Mouse (Mus musculus) megakaryocyte, embryonic 14.5 days (primary cell): ENCODE measurements at regions not wholly inside any gene's neighbourhood (a gene's known extent, or its start where the extent isn't known, plus 50 kb on each side); places are given as distances from the start of the nearest gene placed in this dataset.

Experiments used
- H3K27me3 ChIP-seq: replicated peaks from 2 replicates; pipeline ENCODE3; 2012; ENCODE audit warnings: inconsistent platforms
- H3K36me3 ChIP-seq: replicated peaks from 2 replicates; pipeline ENCODE3; 2012; ENCODE audit warnings: low read length, inconsistent platforms, mixed read lengths
- H3K4me1 ChIP-seq: 2 replicates; pipeline ENCODE4 v1.6.1; 2012; ENCODE audit warnings: inconsistent platforms
- H3K4me3 ChIP-seq: replicated peaks from 2 replicates; pipeline ENCODE3; 2012; ENCODE audit warnings: moderate library complexity, mild to moderate bottlenecking, inconsistent platforms
- H3K9me3 ChIP-seq: 2 replicates; pipeline ENCODE4 v1.6.1; 2012; ENCODE audit warnings: inconsistent platforms
- FLI1 ChIP-seq: IDR thresholded peaks from 2 replicates; pipeline ENCODE4 v1.6.1; 2012; ENCODE audit warnings: low read length, inconsistent platforms, mixed read lengths
- GATA1 ChIP-seq: IDR thresholded peaks from 3 replicates; pipeline ENCODE4 v1.6.1; 2012; ENCODE audit warnings: mixed read lengths, low read length, inconsistent platforms, borderline replicate concordance

DNA sequence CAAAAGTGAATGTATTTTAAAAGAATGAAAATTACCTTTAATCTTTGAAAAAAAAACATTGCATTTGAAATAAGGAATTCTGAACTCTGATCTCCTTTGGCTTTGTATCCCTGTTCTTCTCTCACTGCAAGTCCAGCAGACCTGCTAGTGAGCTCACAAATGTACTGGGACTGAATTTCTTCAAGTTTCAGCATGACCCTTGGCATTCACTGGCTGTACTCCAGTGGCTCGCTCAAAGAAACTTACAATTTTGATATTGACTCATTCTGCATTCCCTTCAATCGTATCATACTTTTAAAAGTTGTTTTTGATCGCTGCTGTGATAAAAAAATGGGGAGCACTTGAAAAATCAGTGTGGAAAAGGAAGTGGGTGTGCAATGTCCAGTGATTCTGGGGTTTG, 456.6 kb downstream of the Cd109 start:
- Histone ChIP-seq H3K36me3 (no peaks in the 10 kb centered on the region), H3K4me1 (no peaks in the 10 kb centered on the region), H3K27me3 (no peaks in the 10 kb centered on the region), H3K4me3 (no peak overlapping the region), H3K9me3 (peaks cover 3% of the 10 kb centered on the region; the same call in 1 of the 2 replicates)
- TF ChIP-seq GATA1 (no peak), FLI1 (no peak)

- Histone ChIP-seq H3K4me1 (no peaks in the 10 kb centered on the region), H3K4me3 (no peak overlapping the region), H3K27me3 (no peaks in the 10 kb centered on the region), H3K36me3 (no peaks in the 10 kb centered on the region), H3K9me3 (no peaks in the 10 kb centered on the region)
- TF ChIP-seq FLI1 (no peak), GATA1 (no peak)
These were observed 494.3 kb downstream of the Cd109 start for GRCm38 (mm10) chr9:79109611-79110010.

DNA sequence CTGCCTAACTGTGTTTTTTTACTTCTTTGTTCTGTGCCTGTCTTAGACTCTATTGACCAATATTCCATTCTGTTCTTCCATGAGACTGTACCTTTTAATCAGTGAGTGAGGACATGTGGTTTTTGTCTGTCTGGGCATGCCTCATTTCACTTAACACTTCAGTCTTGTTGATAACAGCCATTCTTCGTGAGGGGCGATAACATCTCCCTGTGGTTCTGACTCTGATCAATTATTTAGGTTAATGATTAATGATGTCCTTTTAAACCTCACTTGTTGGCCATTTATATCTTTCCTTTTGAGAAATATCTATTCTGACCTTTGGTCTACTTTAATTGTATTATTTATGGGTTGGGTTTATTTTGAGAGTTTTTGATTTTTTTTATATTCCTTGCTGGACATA, 496.0 kb downstream of the Cd109 start:
- TF ChIP-seq FLI1 (no peak), GATA1 (no peak)
- no peaks in the 10 kb centered on the region for H3K36me3 ChIP-seq
- H3K9me3 ChIP-seq: no peaks in the 10 kb centered on the region

GRCm38 (mm10) chr9:79140970-79141369, 525.6 kb downstream of the Cd109 start:
- H3K9me3 ChIP-seq: 0 out of 2 replicates have a peak, but pooled peaks cover 5% of the 10 kb centered on the region
- no peaks in the 10 kb centered on the region for H3K36me3 ChIP-seq
- no peaks in the 10 kb centered on the region for H3K27me3 ChIP-seq
- H3K4me3 ChIP-seq: no peak overlapping the region
- TF ChIP-seq GATA1 (no peak), FLI1 (no peak)
- no peaks in the 10 kb centered on the region for H3K4me1 ChIP-seq

More for the DNA sequence above, 496.0 kb downstream of the Cd109 start:
- Histone ChIP-seq H3K4me3 (no peak overlapping the region), H3K4me1 (no peaks in the 10 kb centered on the region), H3K27me3 (no peaks in the 10 kb centered on the region)

DNA sequence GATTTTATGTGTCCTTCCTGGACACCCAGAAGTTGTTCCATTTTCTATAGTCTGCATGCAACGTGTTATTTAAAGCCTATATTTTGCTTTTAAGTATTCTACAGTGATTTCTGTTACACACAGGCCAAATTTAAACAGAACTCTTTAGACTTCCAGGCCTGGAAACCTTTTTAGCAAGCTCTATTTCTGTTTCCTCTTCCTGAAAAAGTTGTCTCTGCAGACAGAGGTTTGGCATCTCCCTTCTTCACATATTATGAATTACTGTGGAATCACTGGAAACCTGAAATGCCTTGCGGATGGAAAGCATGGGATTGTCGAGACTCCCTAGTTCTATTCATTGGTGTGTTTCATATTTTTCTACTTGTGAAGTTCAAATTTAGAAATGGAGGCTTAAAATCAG, 530.7 kb downstream of the Cd109 start:
- no peaks in the 10 kb centered on the region for H3K36me3 ChIP-seq
- H3K27me3 ChIP-seq: no peaks in the 10 kb centered on the region
- H3K4me1 ChIP-seq: no peaks in the 10 kb centered on the region
- no peaks in the 10 kb centered on the region for H3K9me3 ChIP-seq
- no peak overlapping the region for H3K4me3 ChIP-seq
- no peak for TF ChIP-seq GATA1
- TF ChIP-seq FLI1: no peak

- no peaks in the 10 kb centered on the region for H3K4me1 ChIP-seq
- no peaks in the 10 kb centered on the region for H3K36me3 ChIP-seq
- H3K27me3 ChIP-seq: no peaks in the 10 kb centered on the region
- 0 out of 2 replicates have a peak, but pooled peaks cover 3% of the 10 kb centered on the region for H3K9me3 ChIP-seq
- no peak overlapping the region for H3K4me3 ChIP-seq
- TF ChIP-seq FLI1 (no peak), GATA1 (no peak)
These were observed 550.2 kb downstream of the Cd109 start for GRCm38 (mm10) chr9:79165596-79165995.

- Histone ChIP-seq H3K4me1 (no peaks in the 10 kb centered on the region), H3K9me3 (0 out of 2 replicates have a peak, but pooled peaks cover 3% of the 10 kb centered on the region), H3K36me3 (no peaks in the 10 kb centered on the region), H3K4me3 (no peak overlapping the region), H3K27me3 (no peaks in the 10 kb centered on the region)
- TF ChIP-seq GATA1: no peak
- TF ChIP-seq FLI1: no peak
These were observed 545.6 kb downstream of the Col12a1 start for GRCm38 (mm10) chr9:79173036-79173435.

GRCm38 (mm10) chr9:79179954-79180353, 538.7 kb downstream of the Col12a1 start:
- Histone ChIP-seq H3K9me3 (0 out of 2 replicates have a peak, but pooled peaks cover 4% of the 10 kb centered on the region), H3K4me3 (no peak overlapping the region), H3K27me3 (no peaks in the 10 kb centered on the region), H3K36me3 (no peaks in the 10 kb centered on the region), H3K4me1 (no peaks in the 10 kb centered on the region)
- TF ChIP-seq GATA1 (no peak), FLI1 (no peak)

- no peaks in the 10 kb centered on the region for H3K36me3 ChIP-seq
- no peaks in the 10 kb centered on the region for H3K9me3 ChIP-seq
- no peak overlapping the region for H3K4me3 ChIP-seq
- H3K4me1 ChIP-seq: no peaks in the 10 kb centered on the region
- no peaks in the 10 kb centered on the region for H3K27me3 ChIP-seq
- no peak for TF ChIP-seq GATA1
- TF ChIP-seq FLI1: no peak
These were observed 523.2 kb downstream of the Col12a1 start for GRCm38 (mm10) chr9:79195420-79195819.

DNA sequence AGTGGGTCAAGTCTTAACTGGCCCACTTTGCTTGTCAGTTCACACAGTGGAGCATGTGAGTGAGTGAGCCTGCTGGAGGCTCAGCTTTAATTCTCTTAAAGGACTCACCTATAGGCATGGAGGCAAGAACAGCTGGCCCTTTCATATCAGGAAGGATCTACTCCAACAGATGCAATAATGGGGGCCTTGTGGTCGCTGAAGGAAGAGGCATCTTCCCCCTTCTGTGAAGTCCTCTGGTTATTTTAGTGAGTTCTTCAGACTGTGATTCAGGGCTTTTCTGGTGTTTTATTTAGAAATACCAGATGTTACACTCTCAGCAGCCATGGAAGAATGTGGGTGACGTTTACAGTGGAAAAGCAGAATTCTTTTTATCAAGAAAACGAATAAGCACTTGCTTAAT, 516.9 kb downstream of the Col12a1 start:
- no peaks in the 10 kb centered on the region for H3K36me3 ChIP-seq
- TF ChIP-seq FLI1 (no peak), GATA1 (no peak)
- H3K4me3 ChIP-seq: no peak overlapping the region
- H3K9me3 ChIP-seq: no peaks in the 10 kb centered on the region
- H3K4me1 ChIP-seq: no peaks in the 10 kb centered on the region
- no peaks in the 10 kb centered on the region for H3K27me3 ChIP-seq

GRCm38 (mm10) chr9:79213364-79213763, 505.3 kb downstream of the Col12a1 start:
- TF ChIP-seq FLI1: no peak
- TF ChIP-seq GATA1: no peak
- Histone ChIP-seq H3K4me1 (no peaks in the 10 kb centered on the region), H3K27me3 (no peaks in the 10 kb centered on the region), H3K4me3 (no peak overlapping the region), H3K9me3 (no peaks in the 10 kb centered on the region), H3K36me3 (no peaks in the 10 kb centered on the region)
